Mouse (Mus musculus): ENCODE measurements around the gene Dnajc8.
"Not testable (repeated sequence)": the region's sequence is repeated elsewhere in the genome, so short reads cannot be mapped to it uniquely, and the experiment has no call there.

The Dnajc8 gene

DNA sequence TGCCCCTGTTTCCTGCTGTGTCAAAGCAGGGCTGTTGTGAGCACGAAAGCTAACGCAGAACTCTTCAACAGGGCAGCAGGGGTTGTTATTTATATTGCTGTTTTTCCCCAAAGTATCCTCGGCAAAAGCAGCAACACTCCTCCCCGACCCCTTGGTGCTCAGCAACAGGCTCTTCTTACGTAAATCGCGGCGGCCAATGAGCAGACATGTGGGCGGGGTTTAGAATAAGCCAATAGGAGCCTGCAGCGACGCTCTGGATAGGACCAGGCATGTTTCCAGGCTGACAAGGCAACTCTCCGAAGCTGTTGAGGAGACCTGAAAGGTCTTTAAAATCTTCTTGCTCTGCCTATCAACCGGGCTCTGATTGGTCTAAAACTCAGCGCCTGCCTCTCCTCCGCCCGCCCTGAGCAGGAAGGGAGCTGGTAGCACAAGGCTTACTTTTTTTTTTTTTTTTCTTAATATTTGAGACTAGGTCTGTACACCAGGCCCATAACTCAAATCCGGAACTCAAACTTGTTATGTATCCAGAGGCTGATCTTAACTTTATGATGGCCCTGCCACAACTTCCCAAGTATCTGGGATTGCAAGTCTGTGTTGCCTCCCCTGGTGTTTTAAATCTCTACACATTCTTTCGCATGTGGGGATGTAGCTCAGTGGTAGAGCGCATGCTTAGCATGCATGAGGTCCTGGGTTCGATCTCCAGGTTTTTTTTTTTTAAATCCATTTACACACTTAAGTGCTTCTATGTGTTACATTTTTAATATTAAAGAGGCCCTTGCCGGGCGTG is 19.8 kb upstream of the Dnajc8 start:
- peak; percentile 87 for DNase-seq

GRCm38 (mm10) chr4:132518066-132518465 is 17.3 kb upstream of the Dnajc8 start:
- no peak for DNase-seq

DNA sequence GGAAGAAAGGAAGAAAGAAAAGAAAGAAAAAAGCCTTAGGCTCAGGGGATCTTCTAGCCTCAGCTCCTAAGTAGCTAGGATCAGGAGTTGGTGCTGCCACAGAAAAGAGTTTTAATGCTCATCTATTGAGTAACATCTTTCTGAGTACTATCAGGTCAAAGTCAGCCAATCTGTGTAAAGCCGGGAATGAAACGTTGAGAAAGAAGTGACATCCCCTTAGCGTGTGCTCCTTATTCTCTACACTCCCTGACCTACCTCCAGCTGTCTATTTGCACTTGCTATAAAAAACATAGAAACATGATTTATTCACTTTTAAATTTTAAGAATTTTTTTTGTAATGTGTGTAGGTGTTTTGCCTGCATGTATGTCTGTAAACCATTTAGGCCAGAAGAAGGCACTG is 16.2 kb upstream of the Dnajc8 start:
- no peak for DNase-seq

- no peak for DNase-seq
Measured at GRCm38 (mm10) chr4:132524321-132524741, 11.0 kb upstream of the Dnajc8 start.

DNA sequence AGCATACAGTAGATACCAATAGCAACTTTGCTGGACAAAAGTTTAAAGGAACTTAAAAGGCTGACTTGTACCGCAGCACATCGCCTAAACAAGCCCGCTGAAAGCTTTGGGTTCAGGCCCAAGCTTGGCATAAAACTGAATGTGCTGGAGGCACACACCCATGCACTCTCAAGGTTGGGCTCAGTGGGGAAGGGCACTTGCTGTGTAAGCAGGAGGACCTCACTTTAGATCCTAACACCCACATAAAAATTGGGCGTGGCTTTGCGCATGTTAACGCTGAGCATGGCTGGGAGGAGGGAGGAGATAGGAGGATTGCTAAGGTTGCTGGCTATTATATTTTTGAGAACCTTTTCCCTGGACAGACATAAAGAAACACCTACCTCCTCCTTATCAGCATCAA is 10.5 kb upstream of the Dnajc8 start:
- no peak for DNase-seq

DNA sequence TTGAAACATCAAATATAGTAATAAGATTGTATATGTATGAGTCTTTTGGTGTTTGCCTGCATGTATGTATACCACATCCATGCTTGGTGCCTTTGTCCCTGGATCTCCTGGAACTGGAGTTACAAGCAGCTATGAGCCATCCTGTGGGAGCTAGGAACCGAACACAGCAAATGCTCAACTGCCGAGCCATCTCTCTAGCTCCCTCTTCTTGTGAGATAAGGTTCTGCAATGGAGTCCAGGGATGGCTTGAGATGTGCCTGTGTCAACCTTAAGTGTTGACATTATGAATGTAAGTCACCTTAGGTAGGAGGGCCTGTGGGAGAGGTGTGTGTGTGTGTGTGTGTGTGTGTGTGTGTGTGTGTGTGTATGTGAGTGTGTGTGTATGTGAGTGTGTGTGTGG is 8.7 kb upstream of the Dnajc8 start:
- DNase-seq, result no peak

DNA sequence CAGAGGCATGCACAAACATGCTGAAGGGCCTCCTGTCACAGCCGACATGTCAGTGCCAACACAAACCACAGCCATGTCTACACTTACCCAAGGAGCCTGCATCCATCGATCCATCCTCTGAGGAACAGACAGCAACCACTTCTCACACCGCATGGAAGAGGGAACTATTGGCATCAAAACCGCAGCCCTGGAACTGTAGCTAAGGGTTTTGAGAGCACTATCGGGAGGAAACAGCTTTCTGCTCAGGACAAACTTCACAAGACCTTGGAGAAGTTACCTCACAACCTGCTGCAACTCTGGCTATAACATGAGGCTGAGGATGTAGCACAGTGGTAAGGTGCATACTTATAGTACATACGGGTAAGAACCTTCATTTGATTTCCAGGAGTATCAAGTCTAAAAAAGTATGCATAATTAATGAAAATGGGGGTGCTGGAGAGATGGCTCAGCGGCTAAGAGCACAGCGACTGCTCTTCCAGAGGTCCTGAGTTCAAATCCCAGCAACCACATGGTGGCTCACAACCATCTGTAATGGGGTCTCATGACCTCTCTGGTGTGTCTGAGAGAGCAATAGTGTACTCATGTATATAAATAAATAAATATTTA is 7.3 kb upstream of the Dnajc8 start:
- DNase-seq, result no peak

- no peak for DNase-seq
Measured at GRCm38 (mm10) chr4:132529344-132529743, 6.0 kb upstream of the Dnajc8 start.

- no peak for DNase-seq
Measured at GRCm38 (mm10) chr4:132530033-132530804, 5.1 kb upstream of the Dnajc8 start.

GRCm38 (mm10) chr4:132532496-132532895 is 2.9 kb upstream of the Dnajc8 start:
- no peak for DNase-seq

DNA sequence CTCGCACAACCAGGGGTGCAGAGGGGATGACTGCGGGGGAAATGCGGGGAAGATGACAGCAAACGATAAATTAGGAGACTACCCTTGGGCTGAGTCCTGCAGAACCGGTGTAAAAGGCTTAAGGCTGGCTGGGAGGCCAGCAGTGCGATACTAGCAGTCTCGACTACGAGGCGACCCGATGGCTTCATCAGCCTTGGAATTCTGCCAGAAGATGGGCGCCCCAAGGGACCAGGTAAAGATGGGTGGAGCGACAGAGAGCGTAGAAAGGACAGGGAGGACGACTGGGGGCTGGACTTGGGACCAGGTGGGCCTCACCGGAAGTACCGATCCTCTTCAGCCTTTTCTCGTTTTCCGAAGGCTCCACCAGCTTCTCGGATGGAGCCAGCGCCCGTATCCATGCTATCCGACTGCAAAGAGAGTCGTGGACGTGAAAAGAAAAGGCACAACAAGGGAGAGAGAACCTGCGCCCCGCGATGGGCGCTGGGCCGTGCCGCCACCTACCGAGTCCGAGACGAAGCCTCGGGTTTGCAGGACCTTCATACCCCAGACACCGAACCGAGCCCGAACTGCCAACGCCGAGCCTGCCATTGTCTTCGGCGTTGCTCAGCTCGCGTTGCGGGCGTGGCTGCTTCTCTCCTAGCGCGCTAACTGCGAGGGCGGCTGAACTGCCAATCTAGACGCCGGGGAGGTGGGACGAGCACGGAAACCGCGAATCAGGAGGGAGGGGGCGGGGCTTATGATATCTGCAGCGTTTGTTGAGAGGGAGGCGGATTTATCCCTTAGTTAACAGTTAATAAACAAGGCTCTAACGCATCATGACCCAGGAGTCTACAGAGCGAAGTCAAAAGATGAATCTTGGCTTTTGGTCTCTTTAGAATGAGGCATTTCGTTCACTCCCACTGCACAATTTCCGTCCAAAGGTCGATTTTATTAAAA is 2.1 kb upstream of the Dnajc8 start, which contains the start of gene Atpif1:
Atpif1 (minus strand) TSS at position 679 of the 936 bp plus-strand sequence.
- DNase-seq, result peak; percentile 88

- no peak for DNase-seq
Measured at GRCm38 (mm10) chr4:132539481-132539880, 4.1 kb downstream of the Dnajc8 start.

DNA sequence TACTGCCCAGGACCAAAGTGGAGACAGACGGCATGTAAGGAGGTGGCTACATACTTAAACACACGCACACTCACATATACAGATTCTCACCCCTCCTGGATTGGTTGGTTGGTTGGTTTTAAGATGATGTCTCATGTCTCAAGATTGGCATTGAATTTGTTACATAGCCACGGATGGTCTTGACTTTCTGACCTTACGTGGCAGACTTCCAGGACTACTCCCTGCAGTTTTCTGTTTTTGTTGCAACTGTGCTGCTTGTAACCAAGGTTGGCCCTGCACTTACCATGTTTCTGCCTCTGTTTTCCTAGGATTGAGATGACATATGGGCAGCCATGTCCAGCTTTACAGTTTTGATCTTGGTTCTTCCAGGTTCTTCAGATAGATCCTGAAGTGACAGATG is 6.1 kb downstream of the Dnajc8 start:
- DNase-seq, result no peak

- DNase-seq, result no peak
Measured at GRCm38 (mm10) chr4:132542724-132543123, 7.4 kb downstream of the Dnajc8 start.

GRCm38 (mm10) chr4:132545851-132546250 is 10.5 kb downstream of the Dnajc8 start:
- DNase-seq, result peak; percentile 34

GRCm38 (mm10) chr4:132554221-132554620 is 18.9 kb downstream of the Dnajc8 start:
- no peak for DNase-seq

DNA sequence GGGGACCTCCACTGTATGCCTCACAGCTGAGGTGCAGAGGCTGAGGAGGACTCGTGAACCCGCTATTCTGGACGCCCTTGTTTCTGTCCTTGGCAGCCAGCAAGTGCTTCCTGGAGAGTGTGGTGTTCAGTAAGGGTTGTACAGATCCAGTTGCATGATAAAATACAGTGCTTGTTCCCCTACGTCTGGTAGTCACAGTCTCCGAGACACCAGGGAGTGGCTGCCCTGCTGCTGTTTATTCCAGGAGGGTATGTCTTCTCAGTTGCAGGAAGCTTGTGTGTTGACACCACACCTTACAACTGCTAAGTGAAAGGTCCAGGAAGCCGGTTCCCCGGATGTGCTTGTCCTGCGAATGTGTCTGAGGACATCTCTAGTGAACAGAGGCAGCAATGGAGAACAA is 19.3 kb downstream of the Dnajc8 start:
- no peak for DNase-seq

DNA sequence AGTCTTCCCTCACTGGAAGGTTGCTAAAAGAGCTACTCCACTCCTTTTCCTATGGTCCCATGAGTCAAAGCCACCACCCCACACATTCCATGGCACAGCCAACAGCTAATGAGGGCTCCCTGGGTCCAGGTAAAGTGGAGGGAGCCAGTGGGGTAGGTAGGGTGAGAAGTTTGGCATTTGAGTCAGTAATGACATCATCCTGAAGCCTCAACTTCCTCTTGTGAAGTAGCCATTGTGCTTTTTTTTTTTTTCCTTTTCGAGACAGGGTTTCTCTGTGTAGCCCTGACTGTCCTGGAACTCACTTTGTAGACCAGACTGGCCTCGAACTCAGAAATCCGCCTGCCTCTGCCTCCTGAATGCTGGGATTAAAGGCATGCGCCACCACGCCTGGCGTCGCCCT is 20.2 kb downstream of the Dnajc8 start:
- not testable (repeated sequence) for DNase-seq

- DNase-seq, result no peak
Measured at GRCm38 (mm10) chr4:132563261-132563660, 27.9 kb downstream of the Dnajc8 start.

DNA sequence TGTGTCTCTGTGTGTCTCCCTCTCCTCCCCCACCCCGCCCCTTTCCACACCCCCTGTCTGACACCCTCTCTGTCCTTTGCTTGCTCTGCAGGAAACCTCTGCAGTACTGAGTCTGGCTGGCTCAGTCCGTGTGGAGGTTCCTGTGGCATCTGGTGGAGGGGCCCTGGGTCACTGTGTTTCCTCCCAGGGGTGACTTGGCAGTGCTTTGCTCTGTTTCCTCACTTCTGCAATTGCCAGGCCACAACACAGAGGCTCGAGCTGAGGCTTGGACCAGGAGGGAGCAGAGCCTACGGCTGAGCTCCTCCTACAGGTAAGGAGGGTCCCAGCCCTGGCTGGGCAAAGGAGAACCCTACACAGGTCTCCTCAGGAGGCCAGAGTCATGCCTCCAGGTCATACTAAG is 28.6 kb downstream of the Dnajc8 start, which contains the start of gene Ptafr:
Ptafr (plus strand) TSS at position 103 of the 400 bp plus-strand sequence.
- DNase-seq, result no peak

- DNase-seq, result no peak
Measured at GRCm38 (mm10) chr4:132565089-132565747, 29.9 kb downstream of the Dnajc8 start.

DNA sequence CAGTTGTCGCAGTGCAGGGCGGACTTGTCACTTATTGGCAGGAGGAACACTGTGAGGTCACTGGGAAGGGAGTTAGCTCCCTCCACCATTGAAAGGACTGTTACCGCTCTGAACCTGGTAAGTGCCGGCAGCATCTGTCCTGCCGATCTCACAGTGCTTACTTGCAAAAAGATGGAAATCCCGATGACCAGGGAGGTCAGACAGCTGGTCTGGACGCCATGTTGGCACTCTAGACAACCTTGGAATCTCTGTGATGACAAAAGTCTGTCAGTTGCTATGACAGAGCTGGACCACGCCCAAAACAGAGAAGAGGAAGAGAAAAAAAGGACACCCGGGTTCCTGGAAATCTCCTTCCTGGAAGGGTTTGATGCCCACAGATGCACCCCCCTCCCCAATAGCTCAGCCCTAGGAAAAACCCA is 32.0 kb downstream of the Dnajc8 start:
- DNase-seq, result no peak
